Mouse (Mus musculus) ZHBTc4 (cell line): ENCODE measurements around the gene Atp11c.

Source experiments
- DNase-seq: peaks from one replicate; pipeline ENCODE4 v3.0.0-alpha.2; 2011; ENCODE audit warnings: low read depth, low spot score

Gene Atp11c

GRCm38 (mm10) chrX:60386852-60387251 is 205.6 kb downstream of the Atp11c start:
- no peak for DNase-seq

DNA sequence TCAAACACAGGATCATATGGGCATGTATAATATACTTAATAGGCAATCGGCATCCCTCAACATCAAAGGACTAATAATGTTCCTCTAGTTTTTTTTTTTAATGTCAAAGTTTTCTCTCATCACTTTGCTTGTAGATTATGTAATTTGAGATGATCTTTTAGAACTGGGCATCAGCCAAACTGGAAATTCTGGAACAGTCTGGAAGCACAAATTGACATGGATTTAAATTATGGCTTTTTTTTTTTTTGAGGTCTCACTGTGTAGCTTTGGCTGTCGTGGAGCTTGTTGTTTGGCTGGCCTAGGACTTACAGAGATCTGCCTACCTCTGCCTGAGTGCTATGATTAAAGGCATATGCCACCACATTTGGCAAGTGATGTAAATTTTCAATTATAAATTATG is 210.8 kb downstream of the Atp11c start:
- no peak for DNase-seq

DNA sequence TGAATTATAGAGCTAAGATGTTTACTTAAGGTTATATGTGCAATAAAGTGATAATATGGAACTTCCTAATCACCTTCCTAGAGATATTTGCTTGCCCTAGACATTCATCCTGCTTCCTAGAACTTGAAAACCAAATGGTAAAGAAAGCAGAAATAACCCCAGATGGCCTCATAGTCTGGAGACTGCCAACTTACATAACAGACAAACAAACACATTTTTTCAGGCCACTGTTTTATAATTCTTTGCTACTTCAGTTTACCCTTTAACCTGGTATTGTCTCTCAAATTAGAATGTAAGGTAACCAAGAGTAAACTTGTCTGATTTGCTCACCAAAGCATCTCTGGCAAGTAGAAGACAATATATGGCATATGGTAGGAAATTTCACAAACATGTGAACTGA is 212.1 kb downstream of the Atp11c start:
- no peak for DNase-seq

DNA sequence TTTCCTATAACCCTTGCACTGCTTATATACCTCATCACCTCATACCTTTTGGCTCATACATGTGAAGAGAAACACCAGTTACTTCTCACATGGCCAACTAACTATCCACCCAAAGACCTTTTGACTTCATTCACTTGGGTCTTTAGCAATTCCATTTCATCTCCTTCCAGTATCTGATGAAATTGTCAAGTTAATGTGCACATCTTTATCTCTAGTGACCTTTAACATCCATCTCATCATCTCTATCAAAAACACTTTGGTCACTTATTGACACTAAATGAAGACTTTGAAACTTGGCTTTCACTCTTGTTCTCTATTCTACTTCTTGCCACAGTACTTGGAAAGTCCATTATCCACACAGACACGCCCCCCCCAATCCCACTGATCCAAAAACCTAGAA is 243.8 kb downstream of the Atp11c start:
- DNase-seq, result no peak

- no peak for DNase-seq
Measured at GRCm38 (mm10) chrX:60345447-60345846, 247.1 kb downstream of the Atp11c start.

- DNase-seq, result no peak
Measured at GRCm38 (mm10) chrX:60344991-60345390, 247.5 kb downstream of the Atp11c start.

DNA sequence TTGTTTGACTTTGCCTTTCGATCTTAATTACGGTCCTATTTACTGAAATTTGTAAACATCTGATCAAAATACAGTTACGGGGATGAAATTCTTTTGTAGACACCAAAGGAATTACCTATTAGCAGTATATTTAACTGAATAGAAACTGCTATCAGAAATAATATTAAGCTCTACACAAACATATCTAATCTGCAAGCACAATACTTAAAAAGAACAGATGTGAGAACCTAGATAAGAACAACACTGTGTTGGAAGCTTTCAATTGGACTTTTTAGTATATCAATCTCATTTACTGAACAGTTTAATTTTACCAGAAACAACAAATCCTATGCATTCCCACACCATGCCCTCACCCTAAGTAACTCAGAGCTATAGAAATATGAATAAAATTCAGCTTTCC is 262.8 kb downstream of the Atp11c start:
- DNase-seq, result no peak

DNA sequence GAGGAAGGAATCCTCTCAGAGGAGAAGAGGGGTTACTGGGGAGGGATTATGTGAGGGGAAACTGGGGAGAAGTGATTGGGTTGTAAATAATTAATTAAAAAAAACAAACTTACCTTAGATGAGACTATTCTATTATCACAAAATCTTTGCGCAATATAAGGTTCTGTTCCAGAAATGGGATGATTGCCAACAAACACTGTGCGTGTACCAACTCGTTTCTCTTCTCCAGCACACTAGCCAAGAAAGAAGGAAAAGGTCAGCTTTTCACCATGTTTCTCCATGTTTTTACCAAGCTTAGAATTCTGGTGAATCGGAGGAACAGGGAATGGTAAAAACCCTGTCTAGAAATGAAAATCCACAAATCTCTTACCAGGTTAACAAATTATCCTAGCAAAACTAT is 271.2 kb downstream of the Atp11c start:
- DNase-seq, result no peak

GRCm38 (mm10) chrX:60317661-60318060 is 274.8 kb downstream of the Atp11c start:
- DNase-seq, result no peak

- DNase-seq, result no peak
Measured at GRCm38 (mm10) chrX:60292335-60292734, 300.2 kb downstream of the Atp11c start.

DNA sequence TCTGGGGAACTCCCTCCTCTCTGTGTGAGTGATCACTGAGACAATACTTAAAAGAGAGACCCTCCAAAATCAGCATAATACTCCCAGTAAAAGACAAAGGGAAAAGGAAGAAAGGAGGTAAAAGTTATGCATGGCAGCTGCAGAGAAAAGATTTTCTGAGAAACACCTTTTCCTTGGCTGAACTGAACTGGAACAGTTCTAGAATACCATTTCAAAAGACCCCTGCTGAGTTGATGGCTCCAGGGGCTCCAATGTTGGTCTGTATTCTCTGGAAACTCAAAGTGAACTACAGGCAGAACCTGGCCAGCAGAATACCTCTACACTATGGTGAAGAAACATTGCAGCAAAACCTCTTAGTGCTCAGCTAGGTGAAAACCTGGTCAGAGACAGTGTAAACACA is 337.2 kb downstream of the Atp11c start:
- DNase-seq, result peak; percentile 74

DNA sequence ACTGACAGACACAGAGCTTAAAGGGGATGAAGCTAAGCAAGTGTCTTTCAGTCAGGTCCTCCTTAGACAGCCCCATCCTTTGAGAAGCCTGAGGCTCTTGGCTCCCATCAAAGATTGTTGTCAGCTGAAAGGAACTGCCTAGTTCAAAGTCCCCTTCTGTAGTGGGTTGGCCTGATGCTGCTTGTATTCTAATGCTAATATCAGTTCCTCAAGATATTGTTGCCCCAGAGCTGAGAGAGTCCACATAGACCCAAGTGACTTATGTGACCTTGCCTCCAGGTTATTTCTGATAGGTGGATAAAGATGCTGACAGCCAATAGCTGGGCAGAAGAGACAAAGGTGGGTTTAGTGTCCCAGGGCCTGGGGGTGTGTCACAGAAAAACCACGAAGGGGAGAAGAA is 404.8 kb downstream of the Atp11c start:
- peak; percentile 70 for DNase-seq

DNA sequence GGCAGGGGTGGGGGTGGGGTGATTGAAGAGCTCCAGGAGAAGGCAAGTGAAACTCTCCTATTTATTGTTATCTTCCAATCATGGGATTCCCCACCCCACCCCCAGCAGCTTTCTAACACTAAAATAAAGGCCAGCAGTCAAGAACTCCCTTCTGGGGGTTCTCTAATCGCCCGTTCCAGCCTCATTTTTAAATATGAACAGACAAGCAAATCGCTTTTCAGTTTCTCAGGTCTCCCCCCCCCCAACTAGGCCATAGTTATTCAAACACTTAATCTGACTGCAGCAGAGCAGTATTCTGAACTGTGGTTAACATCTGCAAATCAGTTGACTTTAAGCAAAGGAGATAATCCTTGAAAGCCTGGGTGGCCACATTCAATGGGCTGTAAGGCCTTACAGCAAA is 409.9 kb downstream of the Atp11c start:
- peak; percentile 37 for DNase-seq

GRCm38 (mm10) chrX:60178744-60179458 is 413.6 kb downstream of the Atp11c start, which contains the start of gene Mcf2:
Mcf2 (minus strand) TSS chrX:60179089.
- DNase-seq, result peak; percentile 82

- peak; percentile 66 for DNase-seq
Measured at GRCm38 (mm10) chrX:60178025-60178743, 414.3 kb downstream of the Atp11c start.
